Mouse (Mus musculus): Measurements from ENCODE around the gene Ndufc1.
A peak's percentile ranks its signal among the peaks of the same experiment; 100 is the strongest.
"Not testable (repeated sequence)": the region's sequence is repeated elsewhere in the genome, so short reads cannot be mapped to it uniquely, and the experiment has no call there.

Gene Ndufc1

DNA sequence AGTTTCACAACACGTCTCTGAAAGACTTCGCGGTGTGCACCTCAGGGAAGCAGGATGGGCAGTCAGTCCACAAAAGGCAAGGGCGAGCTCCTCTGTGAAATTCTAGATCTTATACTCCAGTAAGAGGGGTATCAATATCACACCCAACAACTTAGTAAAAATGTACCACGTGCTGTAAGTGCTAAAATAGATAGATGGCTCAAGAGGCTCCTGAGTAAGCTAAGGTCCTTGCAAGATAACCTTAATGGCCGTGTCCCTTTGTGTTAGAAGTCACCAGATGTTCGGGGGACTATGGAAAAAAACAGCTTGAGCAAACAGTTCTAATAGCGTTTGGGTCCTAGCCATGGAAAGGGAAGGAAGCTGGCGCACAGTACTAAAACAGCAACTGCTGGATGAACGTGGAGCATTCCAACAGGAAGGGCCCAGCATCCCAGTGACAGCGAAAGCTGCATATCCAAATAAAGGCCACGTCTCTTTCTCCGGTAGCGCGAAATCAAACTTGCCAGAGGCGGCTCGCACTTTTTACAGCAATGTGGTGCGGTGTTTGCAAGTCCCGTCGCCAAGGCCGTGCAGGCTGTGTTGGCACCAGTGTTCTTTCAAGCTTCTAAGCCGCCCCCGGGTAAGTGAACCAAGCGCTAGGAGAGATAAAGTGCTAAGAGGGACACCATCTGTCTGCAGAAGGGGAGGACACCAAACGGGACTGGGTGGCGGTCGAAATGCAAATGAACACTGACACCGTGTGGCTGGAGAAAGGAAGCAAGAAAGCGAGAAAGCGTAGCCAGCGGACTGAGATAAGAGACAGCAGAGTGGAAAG, 43.9 kb downstream of the Ndufc1 start:
- peak; percentile 86 for DNase-seq

DNA sequence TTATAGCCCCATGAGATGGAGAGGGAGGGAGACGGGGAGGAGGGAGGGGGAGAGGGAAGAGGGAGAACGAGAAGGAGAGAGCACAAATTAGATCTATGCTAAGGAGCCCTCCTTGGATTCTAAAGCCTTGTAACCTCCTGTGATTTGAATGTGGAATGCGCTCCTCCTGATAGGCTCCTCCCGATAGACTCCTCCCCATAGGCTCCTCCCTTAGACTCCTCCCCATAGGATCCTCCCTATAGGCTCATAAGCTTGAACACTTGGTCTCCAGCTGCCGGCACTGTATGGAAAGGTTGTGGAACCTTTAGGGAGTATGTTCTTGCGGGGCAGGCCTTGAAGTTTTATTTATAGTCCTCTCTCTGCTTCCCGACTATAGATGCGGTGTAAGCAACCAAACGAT, 47.7 kb downstream of the Ndufc1 start:
- DNase-seq = no peak

DNA sequence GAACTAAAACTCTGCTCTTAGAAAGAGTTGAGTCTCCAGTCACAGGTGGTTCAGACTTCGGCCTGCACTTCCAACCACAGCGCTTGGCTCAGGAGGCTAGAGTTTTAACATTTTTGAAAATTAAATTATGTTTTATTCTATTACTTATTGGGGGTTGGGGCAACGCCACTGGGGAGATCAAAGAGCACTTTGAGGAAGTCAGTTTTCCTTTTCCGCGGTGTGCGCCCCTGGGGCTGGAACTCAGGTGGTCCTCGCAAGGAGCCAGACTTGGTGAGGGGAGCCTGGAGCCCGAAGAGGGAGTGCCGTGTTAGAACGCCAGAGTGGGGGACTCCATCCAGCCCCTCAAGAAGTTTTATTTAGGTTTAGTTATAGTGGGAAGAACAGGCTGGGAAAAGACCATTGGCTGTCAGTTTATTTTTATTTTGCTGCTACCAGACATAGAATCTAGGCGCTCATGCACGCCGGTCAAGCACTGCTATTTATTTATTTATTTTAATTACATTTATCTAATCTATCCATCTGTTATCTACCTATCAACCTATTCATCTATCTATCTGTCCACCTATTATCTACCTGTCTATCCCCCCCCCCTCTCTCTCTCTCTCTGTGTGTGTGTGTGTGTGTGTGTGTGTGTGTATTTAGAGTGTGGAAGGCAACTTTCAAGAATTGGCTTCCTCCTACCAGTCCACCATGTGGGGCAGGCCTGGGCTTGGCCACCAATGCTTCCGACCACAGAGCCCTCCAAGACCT, 49.1 kb downstream of the Ndufc1 start:
- no peak for DNase-seq

GRCm38 (mm10) chr3:51358660-51359557, 49.9 kb downstream of the Ndufc1 start:
- no peak for DNase-seq

- no peak for DNase-seq
These were observed 50.6 kb downstream of the Ndufc1 start for GRCm38 (mm10) chr3:51358181-51358580.

DNA sequence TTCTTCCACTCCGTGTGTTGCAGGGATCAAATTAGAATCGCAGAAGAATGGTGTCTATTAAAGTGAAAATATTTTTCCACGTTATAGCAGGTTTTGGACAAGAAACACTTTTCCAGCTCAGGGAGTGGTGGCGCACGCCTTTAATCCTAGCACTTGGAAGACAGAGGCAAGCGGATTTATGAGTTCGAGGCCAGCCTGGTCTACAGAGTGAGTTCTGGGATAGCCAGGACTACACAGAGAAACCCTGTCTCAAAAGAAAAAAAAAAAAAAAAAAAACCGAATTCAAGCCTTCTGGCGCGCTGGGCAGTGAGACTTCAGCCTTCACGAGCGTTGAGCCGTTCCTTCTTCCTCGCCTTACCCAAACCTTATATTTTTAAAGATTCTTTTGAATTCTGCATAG, 51.2 kb downstream of the Ndufc1 start:
- DNase-seq = no peak

DNA sequence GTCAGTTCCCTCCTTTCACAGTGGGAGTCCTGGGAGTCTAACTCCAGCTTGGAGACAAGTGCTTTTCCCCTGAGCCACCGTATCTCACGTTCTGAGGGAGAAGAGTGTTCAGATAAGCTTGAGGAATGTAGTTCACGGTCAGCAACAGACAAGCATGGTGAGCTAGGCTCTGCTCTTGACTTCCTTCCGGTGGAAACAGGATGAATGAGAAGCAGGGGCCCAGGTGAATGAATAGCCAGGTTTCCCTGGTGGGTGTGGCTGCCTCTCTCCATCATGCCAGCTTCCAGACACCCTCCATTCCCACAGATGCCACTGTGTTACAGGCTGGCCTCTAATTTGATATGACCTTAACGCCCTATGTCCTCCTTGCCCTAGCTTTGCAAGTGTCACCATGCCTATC, 51.7 kb downstream of the Ndufc1 start:
- DNase-seq = no peak

DNA sequence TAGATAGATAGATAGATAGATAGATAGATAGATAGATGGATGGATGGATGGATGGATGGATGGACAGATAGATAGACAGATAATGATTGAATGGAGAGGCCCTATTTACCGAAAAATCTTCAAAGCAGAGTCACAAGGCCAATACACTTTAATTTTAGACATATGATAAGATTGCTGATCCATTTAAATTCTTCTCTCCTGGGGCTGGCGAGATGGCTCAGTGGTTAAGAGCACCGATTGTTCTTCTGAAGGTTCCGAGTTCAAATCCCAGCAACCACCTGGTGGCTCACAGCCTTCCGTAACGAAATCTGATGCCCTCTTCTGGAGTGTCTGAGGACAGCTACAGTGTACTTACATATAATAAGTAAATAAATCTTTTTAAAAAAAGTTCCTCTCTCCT, 53.8 kb downstream of the Ndufc1 start:
- DNase-seq = not testable (repeated sequence)
